Mouse (Mus musculus): ENCODE results near the gene Prf1. TPM values are rescaled to one million over a fixed set of nuclear protein-coding genes. Genes with fewer than 3 reads are reported as not detected.

Prf1 gene
- total and polyA plus RNA-seq, 2 experiments from 2014 or later: 0.04 TPM; not detected in 1

- H3K4me3 ChIP-seq (ENCODE audit: low read depth, low read length): peak overlapping the region; percentile 52
Measured at GRCm38 (mm10) chr10:61272631-61273030, 25.0 kb upstream of the Prf1 start.

GRCm38 (mm10) chr10:61273081-61273843, 24.4 kb upstream of the Prf1 start, which contains the start of gene Adamts14:
Adamts14 (minus strand) TSS chr10:61273438.
- ATAC-seq (ENCODE audit: insufficient read depth, low read depth) (peak; percentile 40), DNase-seq (ENCODE audit: low spot score) (peak; percentile 52)
- H3K4me1 ChIP-seq (ENCODE audit: control insufficient read depth, insufficient read depth): peaks cover 8% of the 10 kb centered on the region; the same call in 1 of the 2 replicates
- 1% methylated on average over 66 of the region's 75 CpGs for WGBS
- H3K9me3 ChIP-seq (replicated peaks; ENCODE audit: control insufficient read depth, low read length): no peaks in the 10 kb centered on the region
- no peaks in the 10 kb centered on the region for H3K36me3 ChIP-seq (replicated peaks; ENCODE audit: control insufficient read depth, insufficient read depth, low read length)
- H3K27me3 ChIP-seq (ENCODE audit: control insufficient read depth, insufficient read depth, low read length): no peaks in the 10 kb centered on the region; the same call in none of the 2 replicates
- TF ChIP-seq CTCF (IDR thresholded peaks at IDR 0.05; ENCODE audit: low read depth) (no peak), EP300 (IDR thresholded peaks at IDR 0.05; ENCODE audit: low read depth) (no peak)
- peak within 1 kb of the TSS; percentile 84 for H3K4me2 ChIP-seq (ENCODE audit: low read depth, low read length)
- peak within 1 kb of the TSS; percentile 75 for H3K27ac ChIP-seq (ENCODE audit: low read depth)
- H3K9ac ChIP-seq (replicated peaks; ENCODE audit: low read depth, low read length): peak within 1 kb of the TSS; percentile 58
- H3K4me3 ChIP-seq (ENCODE audit: low read depth, low read length): peak within 1 kb of the TSS; percentile 52

More at GRCm38 (mm10) chr10:61272631-61273030, 25.0 kb upstream of the Prf1 start:
- no peaks in the 10 kb centered on the region for H3K9me3 ChIP-seq (replicated peaks; ENCODE audit: control insufficient read depth, low read length)
- no peak for TF ChIP-seq CTCF (IDR thresholded peaks at IDR 0.05; ENCODE audit: low read depth)
- no peak for TF ChIP-seq EP300 (IDR thresholded peaks at IDR 0.05; ENCODE audit: low read depth)
- DNase-seq (ENCODE audit: low spot score): no peak
- H3K36me3 ChIP-seq (replicated peaks; ENCODE audit: control insufficient read depth, insufficient read depth, low read length): no peaks in the 10 kb centered on the region
- H3K27ac ChIP-seq (ENCODE audit: low read depth): peak overlapping the region; percentile 75
- ATAC-seq (ENCODE audit: insufficient read depth, low read depth): 0 out of 2 replicates have a peak, but pooled peaks have one; percentile 4
- peak overlapping the region; percentile 84 for H3K4me2 ChIP-seq (ENCODE audit: low read depth, low read length)
- 64% methylated on average over 5 of the region's 5 CpGs for WGBS
- H3K9ac ChIP-seq (replicated peaks; ENCODE audit: low read depth, low read length): peak overlapping the region; percentile 58; the same call in 1 of the 2 replicates
- peaks cover 8% of the 10 kb centered on the region; the same call in 1 of the 2 replicates for H3K4me1 ChIP-seq (ENCODE audit: control insufficient read depth, insufficient read depth)
- H3K27me3 ChIP-seq (ENCODE audit: control insufficient read depth, insufficient read depth, low read length): no peaks in the 10 kb centered on the region; the same call in none of the 2 replicates

DNA sequence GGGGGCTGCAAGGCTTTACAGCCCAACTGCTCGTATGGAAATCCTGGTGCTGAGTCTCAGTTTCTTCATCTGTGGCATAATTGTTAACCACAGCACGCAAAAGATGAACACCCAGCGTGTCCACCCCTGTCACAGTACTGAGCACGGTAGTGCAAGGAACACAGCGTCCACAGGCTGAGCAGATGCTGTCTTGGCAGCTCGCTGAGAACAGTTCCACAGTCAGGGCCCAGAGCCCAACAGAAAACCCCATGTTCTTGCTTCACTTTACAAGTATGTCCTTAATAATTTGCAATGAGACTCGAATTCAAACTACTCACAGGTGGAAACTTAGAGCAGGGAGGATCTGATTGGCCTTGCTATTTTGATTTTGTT, 23.8 kb upstream of the Prf1 start:
- Histone ChIP-seq H3K4me3 (ENCODE audit: low read depth, low read length) (peak overlapping the region; percentile 52), H3K4me2 (ENCODE audit: low read depth, low read length) (peak overlapping the region; percentile 84), H3K27ac (ENCODE audit: low read depth) (peak overlapping the region; percentile 75; the same call in 1 of the 2 replicates), H3K9ac (replicated peaks; ENCODE audit: low read depth, low read length) (no peak overlapping the region; the same call in 1 of the 2 replicates), H3K36me3 (replicated peaks; ENCODE audit: control insufficient read depth, insufficient read depth, low read length) (no peaks in the 10 kb centered on the region), H3K4me1 (ENCODE audit: control insufficient read depth, insufficient read depth) (peaks cover 8% of the 10 kb centered on the region; the same call in 1 of the 2 replicates), H3K27me3 (ENCODE audit: control insufficient read depth, insufficient read depth, low read length) (no peaks in the 10 kb centered on the region; the same call in none of the 2 replicates), H3K9me3 (replicated peaks; ENCODE audit: control insufficient read depth, low read length) (no peaks in the 10 kb centered on the region)
- TF ChIP-seq EP300 (IDR thresholded peaks at IDR 0.05; ENCODE audit: low read depth) (no peak), CTCF (IDR thresholded peaks at IDR 0.05; ENCODE audit: low read depth) (no peak)
- ATAC-seq (ENCODE audit: insufficient read depth, low read depth) (no peak), DNase-seq (ENCODE audit: low spot score) (no peak)
- WGBS: 67% methylated on average over 7 of the region's 7 CpGs

DNA sequence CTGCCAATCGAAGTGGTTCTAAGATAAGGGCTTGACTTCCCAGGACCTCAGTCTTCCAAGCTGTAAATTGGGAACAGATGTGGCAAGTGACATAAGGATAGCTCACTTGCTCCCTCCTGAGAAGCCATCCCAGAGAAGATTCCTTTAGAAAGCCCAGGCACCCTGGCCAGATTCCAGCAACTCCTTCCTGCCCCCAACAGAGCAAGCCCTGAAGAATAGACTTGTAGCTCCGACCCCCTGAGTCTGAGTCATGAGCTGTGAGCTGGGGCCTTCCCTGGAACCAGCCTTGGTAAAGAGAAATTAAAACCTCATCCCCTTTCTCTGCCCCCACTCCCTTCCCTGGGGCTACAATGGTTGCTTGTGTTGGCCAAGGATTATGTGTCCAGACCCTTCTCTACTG, 23.1 kb upstream of the Prf1 start:
- ATAC-seq (ENCODE audit: insufficient read depth, low read depth) (no peak), DNase-seq (ENCODE audit: low spot score) (no peak)
- Histone ChIP-seq H3K27me3 (ENCODE audit: control insufficient read depth, insufficient read depth, low read length) (no peaks in the 10 kb centered on the region; the same call in none of the 2 replicates), H3K9me3 (replicated peaks; ENCODE audit: control insufficient read depth, low read length) (no peaks in the 10 kb centered on the region), H3K4me3 (ENCODE audit: low read depth, low read length) (no peak overlapping the region), H3K9ac (replicated peaks; ENCODE audit: low read depth, low read length) (no peak overlapping the region), H3K4me1 (ENCODE audit: control insufficient read depth, insufficient read depth) (peaks cover 8% of the 10 kb centered on the region; the same call in 1 of the 2 replicates), H3K27ac (ENCODE audit: low read depth) (no peak overlapping the region), H3K36me3 (replicated peaks; ENCODE audit: control insufficient read depth, insufficient read depth, low read length) (no peaks in the 10 kb centered on the region), H3K4me2 (ENCODE audit: low read depth, low read length) (no peak overlapping the region)
- WGBS: 56% methylated on average over 2 of the region's 2 CpGs
- TF ChIP-seq EP300 (IDR thresholded peaks at IDR 0.05; ENCODE audit: low read depth) (no peak), CTCF (IDR thresholded peaks at IDR 0.05; ENCODE audit: low read depth) (no peak)

- Histone ChIP-seq H3K4me3 (ENCODE audit: low read depth, low read length) (no peak overlapping the region), H3K9me3 (replicated peaks; ENCODE audit: control insufficient read depth, low read length) (no peaks in the 10 kb centered on the region), H3K27ac (ENCODE audit: low read depth) (no peak overlapping the region), H3K27me3 (ENCODE audit: control insufficient read depth, insufficient read depth, low read length) (no peaks in the 10 kb centered on the region; the same call in none of the 2 replicates), H3K4me2 (ENCODE audit: low read depth, low read length) (peak overlapping the region; percentile 22; the same call in 1 of the 2 replicates), H3K4me1 (ENCODE audit: control insufficient read depth, insufficient read depth) (peaks cover 8% of the 10 kb centered on the region; the same call in 1 of the 2 replicates), H3K36me3 (replicated peaks; ENCODE audit: control insufficient read depth, insufficient read depth, low read length) (no peaks in the 10 kb centered on the region), H3K9ac (replicated peaks; ENCODE audit: low read depth, low read length) (no peak overlapping the region)
- WGBS: 3% methylated on average over 5 of the region's 5 CpGs
- TF ChIP-seq CTCF (IDR thresholded peaks at IDR 0.05; ENCODE audit: low read depth): peak; percentile 81
- no peak for TF ChIP-seq EP300 (IDR thresholded peaks at IDR 0.05; ENCODE audit: low read depth)
- ATAC-seq (ENCODE audit: insufficient read depth, low read depth): peak; percentile 21; the same call in 1 of the 2 replicates
- DNase-seq (ENCODE audit: low spot score): peak; percentile 58
Measured at GRCm38 (mm10) chr10:61275669-61276110, 21.9 kb upstream of the Prf1 start.

Measured in heart, postnatal 0 days (tissue).